Comparison of ENCODE assay signal across 20 mouse cellular contexts in the genomic region with DNA sequence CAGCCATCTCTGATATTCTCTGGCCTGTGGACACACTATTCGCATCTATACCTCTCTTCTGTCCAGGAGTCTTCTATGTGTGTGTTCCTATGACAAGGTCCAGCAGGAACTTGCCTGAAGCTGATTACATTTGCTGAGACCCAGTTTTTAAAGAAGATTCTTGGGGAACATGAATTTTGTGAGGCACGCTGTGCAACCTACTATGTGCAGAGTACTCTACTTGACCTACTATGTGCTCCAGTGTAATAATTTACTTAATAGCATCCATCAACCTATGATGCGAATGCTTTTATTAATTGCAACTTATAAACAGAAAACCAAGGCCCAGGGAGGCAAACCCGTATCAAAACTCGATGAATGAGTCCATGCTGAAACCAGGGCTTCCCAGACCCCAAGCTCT.
DNase-seq lines count a peak whose midpoint lies in the region; TF ChIP-seq lines count a peak whose summit lies in the region.
"Had no signal": no experiment of that assay in that cellular context is flagged by ENCODE, and none has a peak within 500 bp of the region (broad histone marks: within the 10 kb centered on the region; RNA-seq: fewer than 3 reads in every experiment).

No protein-coding gene starts in this region.

- H3K36me3 ChIP-seq in CH12.LX (replicated peaks in 1 of 2; ENCODE audit: control insufficient read depth in 1 of 2, insufficient read depth in 1 of 2, low read length in 1 of 2) (no peaks in the 10 kb centered on the region), MEL (ENCODE audit: control insufficient read depth in 1 of 2, insufficient read depth in 2 of 2, low read length in 2 of 2) (no peaks in the 10 kb centered on the region)
- H3K36me3 ChIP-seq: G1E had no signal

- H3K4me1 ChIP-seq in CH12.LX (ENCODE audit: control insufficient read depth in 1 of 2, insufficient read depth in 2 of 2) (no peaks in the 10 kb centered on the region), MEL (ENCODE audit: control insufficient read depth in 1 of 2, insufficient read depth in 2 of 2, low read length in 2 of 2) (no peaks in the 10 kb centered on the region)

- dilution Hi-C loops in CH12.LX (cut with MboI; ENCODE audit: extremely low pct_ligation_motif_present, extremely low pct_unique_long_range_greater_than_20kb, low sequenced_read_pairs): no loop called here

- TF ChIP-seq CTCF in CH12.LX (conservative IDR thresholded peaks at IDR 0.05 in 1 of 2, IDR thresholded peaks at IDR 0.05 in 1 of 2; ENCODE audit: low read depth in 2 of 2, low read length in 2 of 2) (no peak), MEL (IDR thresholded peaks at IDR 0.05 in 2 of 3, conservative IDR thresholded peaks at IDR 0.05 in 1 of 3; ENCODE audit: control insufficient read depth in 1 of 3, insufficient read depth in 1 of 3, low read depth in 2 of 3, low read length in 3 of 3, poor library complexity in 1 of 3, severe bottlenecking in 1 of 3) (no peak)

- H3K9me3 ChIP-seq in CH12.LX (replicated peaks; ENCODE audit: low read length) (no peaks in the 10 kb centered on the region), MEL (replicated peaks; ENCODE audit: insufficient read depth, low read length) (no peaks in the 10 kb centered on the region)

- in situ Hi-C loops in CH12.LX (cut with MboI; ENCODE audit: low pct_ligation_motif_present, low pct_unique_long_range_greater_than_20kb, low sequenced_read_pairs): no loop called here

- peaks cover 82% of the 10 kb centered on the region for H3K27me3 ChIP-seq in CH12.LX (replicated peaks)
- H3K27me3 ChIP-seq in MEL (ENCODE audit: control insufficient read depth in 1 of 2, insufficient read depth in 2 of 2, low read length in 2 of 2): no peaks in the 10 kb centered on the region
- H3K27me3 ChIP-seq: Patski had no signal

- TF ChIP-seq EP300 in CH12.LX (IDR thresholded peaks at IDR 0.05; ENCODE audit: low read length) (no peak), MEL (IDR thresholded peaks at IDR 0.05; ENCODE audit: low read depth in 1 of 2, low read length in 2 of 2) (no peak)

- TF ChIP-seq RAD21 in CH12.LX (IDR thresholded peaks at IDR 0.05; ENCODE audit: low read depth, low read length) (no peak), MEL (IDR thresholded peaks at IDR 0.05; ENCODE audit: low read depth, low read length) (no peak)

- DNase-seq in heart, adult 11 months: peak; percentile 24
- DNase-seq in heart, postnatal 14 days: no peak
- DNase-seq in CH12.LX (ENCODE audit: extremely low read depth): no peak
- DNase-seq in MEL (ENCODE audit: low read depth, low spot score): no peak
- DNase-seq in embryo, embryonic 10 days (ENCODE audit: low spot score): no peak
- DNase-seq in thymus, postnatal 10 days (ENCODE audit: low spot score in 2 of 2): no peak
- DNase-seq: adrenal gland, adult 2 months; adrenal gland, adult 8-10 months; adrenal gland, postnatal 10 days; adrenal gland, postnatal 14 days; adrenal gland, postnatal 25 days; adrenal gland, postnatal 36 days; B cell, adult 2 months; cerebellum, adult 11 months; cerebellum, adult 11-12 months; cerebellum, adult 18-20 months; cerebellum, adult 2 months; cerebellum, adult 8-10 months had no signal

- intact Hi-C loops in heart, postnatal 14 days (cut with DNase I): no loop called here

- H3K4me3 ChIP-seq in CH12.LX (replicated peaks in 1 of 3; ENCODE audit: low read depth in 2 of 3, low read length in 2 of 3, poor library complexity in 1 of 3) (no peak overlapping the region), MEL (ENCODE audit: control insufficient read depth in 1 of 2, insufficient read depth in 1 of 2, low read depth in 2 of 2, low read length in 2 of 2) (no peak overlapping the region)

- no peak overlapping the region for H3K27ac ChIP-seq in CH12.LX (ENCODE audit: insufficient read depth, low read depth)
- H3K27ac ChIP-seq in MEL (ENCODE audit: control insufficient read depth, low read depth, low read length): no peak overlapping the region

- H3K79me2 ChIP-seq in CH12.LX (replicated peaks; ENCODE audit: control insufficient read depth, extremely low read depth, insufficient read depth, poor library complexity, severe bottlenecking): no peaks in the 10 kb centered on the region
- H3K79me2 ChIP-seq in MEL (ENCODE audit: control insufficient read depth, insufficient read depth, low read length, poor library complexity): no peaks in the 10 kb centered on the region

- TF ChIP-seq POLR2A in CH12.LX (IDR thresholded peaks at IDR 0.05; ENCODE audit: low read depth, low read length): no peak
- TF ChIP-seq POLR2A in MEL (IDR thresholded peaks at IDR 0.05; ENCODE audit: control insufficient read depth in 1 of 2, insufficient read depth in 1 of 2, low read depth in 1 of 2, low read length in 2 of 2, poor library complexity in 1 of 2): no peak

- H3K9ac ChIP-seq in CH12.LX (ENCODE audit: insufficient read depth, low read depth) (no peak overlapping the region), MEL (ENCODE audit: control insufficient read depth, low read depth, low read length, poor library complexity, severe bottlenecking) (no peak overlapping the region)

- H3K4me2 ChIP-seq in CH12.LX (ENCODE audit: insufficient read depth, low read depth, poor library complexity, severe bottlenecking): no peak overlapping the region

TF ChIP-seq in CH12.LX, 34 proteins besides CTCF, POLR2A, EP300 and RAD21:
- TF ChIP-seq NRF1 (IDR thresholded peaks at IDR 0.05; ENCODE audit: low read depth, low read length): no peak
- peak; percentile 50; the same call in 1 of the 2 replicates for TF ChIP-seq ZKSCAN1 (IDR thresholded peaks at IDR 0.05; ENCODE audit: borderline replicate concordance, low read depth, low read length)
- TF ChIP-seq USF1 (IDR thresholded peaks at IDR 0.05; ENCODE audit: low read depth, low read length): no peak

TF ChIP-seq in MEL, 35 proteins besides CTCF, POLR2A, EP300 and RAD21:
- TF ChIP-seq ZKSCAN1 (IDR thresholded peaks at IDR 0.05; ENCODE audit: low read depth, low read length) (peak; percentile 70), MYB (IDR thresholded peaks at IDR 0.05; ENCODE audit: low read depth, low read length) (no peak)
